Mouse (Mus musculus): ENCODE results near the gene Ube2m. TPM values are rescaled to one million over a fixed set of nuclear protein-coding genes. Genes with fewer than 3 reads are reported as not detected.
"Not testable (repeated sequence)": the region's sequence is repeated elsewhere in the genome, so short reads cannot be mapped to it uniquely, and the experiment has no call there.

Gene Ube2m
- 70.0 and 96.9 TPM in 2 replicates for total RNA-seq (2015; ENCODE audit: low replicate concordance)
- total RNA-seq (2017; ENCODE audit: low replicate concordance): 61.0 and 94.6 TPM in 2 replicates

DNA sequence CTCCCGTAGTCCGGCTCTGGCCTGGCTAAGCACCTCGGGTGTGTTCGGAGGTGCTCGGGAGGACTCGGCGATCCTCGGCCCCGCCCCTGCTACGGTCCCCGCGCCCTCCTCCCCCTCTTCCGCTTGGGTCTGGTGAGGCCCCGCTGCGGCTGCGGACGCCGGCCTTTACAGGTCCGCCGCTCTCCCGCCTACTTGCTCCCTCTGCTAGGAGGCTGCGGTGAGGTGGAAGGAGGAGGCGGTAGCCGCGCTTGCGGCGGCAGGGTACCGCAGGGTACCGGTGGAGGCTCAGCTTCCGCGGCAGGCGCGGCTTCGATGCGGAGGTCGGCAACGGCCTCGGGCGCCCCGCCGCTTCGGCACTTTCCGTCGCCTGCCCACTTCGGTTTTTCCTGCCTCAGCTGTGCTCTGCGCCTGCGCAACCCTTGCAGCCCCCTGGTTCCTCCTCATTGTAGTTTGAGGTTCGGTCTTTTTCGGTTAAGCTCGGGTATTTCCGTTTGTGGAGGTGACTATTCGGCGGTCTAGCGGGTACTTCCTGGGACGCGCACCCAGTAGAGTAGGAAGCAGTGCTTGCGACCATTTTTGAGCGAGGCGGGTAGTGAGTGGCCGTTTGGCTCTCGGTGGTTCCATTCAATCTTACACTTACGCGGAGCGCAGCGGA is at the start of gene Ube2m:
Gene Ube2m, minus strand, starts transcription at position 375 of the 655 bp plus-strand sequence.
- ATAC-seq (replicated peaks; ENCODE audit: low FRiP score, poor library complexity, severe bottlenecking): peak; percentile 79

DNA sequence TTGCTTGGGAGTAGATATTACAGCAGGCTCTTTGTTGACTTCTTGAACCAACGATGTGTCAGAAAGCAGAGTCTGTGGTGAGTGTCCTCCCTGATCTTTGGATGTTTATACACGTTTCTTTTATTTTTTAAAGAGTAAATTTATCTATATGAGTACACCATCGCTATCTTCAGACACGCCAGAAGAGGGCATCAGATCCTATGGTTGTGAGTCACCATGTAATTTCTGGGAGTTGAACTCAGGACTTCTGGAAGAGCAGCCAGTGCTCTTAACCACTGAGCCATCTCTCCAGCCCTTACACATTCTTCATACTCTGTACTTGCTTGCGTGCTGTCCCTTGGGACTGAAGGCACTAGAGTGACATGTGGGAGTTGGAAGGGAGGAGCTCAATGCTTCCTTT is 34.2 kb upstream of the Ube2m start:
- no peak for ATAC-seq (replicated peaks; ENCODE audit: low FRiP score, poor library complexity, severe bottlenecking)

DNA sequence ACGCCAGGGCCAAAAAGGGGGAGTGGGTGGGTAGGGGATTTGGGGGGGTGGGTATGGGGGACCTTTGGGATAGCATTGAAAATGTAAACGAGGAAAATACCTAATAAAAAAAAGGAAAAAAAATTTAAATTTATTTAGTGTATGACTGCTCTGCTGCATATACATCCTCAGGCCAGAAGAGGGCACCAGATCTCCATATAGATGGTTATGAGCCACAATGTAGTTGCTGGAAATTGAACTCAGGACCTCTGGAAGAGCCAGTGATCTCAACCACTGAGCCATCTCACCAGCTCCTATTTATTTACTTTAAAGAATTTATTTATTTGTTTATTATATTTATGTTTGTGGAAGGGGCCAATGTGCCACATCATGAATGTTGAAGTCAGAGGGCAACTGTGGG is 25.3 kb upstream of the Ube2m start:
- ATAC-seq (replicated peaks; ENCODE audit: low FRiP score, poor library complexity, severe bottlenecking): not testable (repeated sequence)

- no peak for ATAC-seq (replicated peaks; ENCODE audit: low FRiP score, poor library complexity, severe bottlenecking)
These were observed 21.5 kb upstream of the Ube2m start for GRCm38 (mm10) chr7:13059536-13059935.

DNA sequence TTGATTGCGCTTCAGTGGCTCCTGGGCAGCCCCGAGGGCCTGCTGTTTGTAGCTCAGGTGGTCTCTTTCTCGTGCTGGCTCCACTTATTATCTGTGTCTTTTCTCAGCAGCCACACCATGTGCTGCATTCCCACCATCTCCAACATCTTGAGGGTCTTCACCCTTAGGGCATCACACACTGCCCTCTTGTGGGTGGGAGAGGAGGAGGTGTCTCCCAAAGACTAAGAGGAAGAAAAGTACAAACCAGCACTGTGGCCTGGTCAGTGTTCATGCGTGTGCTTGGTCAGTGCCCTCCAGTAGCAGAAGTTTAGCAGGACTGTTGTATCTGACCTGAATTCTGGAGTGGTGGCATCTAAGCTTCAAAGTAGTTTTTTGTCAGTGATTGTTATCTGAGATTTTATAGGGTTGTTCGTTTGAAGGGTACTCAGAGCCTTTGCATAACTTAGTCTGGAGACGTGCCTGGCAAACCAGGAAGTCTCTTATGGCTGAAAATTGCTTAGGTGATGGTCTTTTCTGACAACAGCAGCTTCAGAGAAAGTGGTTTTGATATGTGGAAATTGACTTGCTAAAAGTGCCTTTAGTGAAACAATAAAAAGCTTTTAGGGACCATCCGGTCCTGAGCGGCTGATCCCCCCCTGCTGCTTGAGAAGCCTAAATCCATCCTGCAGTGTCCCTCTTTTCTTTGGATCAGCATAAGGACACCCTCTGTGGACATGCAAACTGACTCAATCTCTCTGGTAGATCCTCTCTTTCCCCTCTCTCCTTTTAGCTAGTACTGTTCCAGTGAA is 19.0 kb upstream of the Ube2m start:
- ATAC-seq (replicated peaks; ENCODE audit: low FRiP score, poor library complexity, severe bottlenecking): no peak

DNA sequence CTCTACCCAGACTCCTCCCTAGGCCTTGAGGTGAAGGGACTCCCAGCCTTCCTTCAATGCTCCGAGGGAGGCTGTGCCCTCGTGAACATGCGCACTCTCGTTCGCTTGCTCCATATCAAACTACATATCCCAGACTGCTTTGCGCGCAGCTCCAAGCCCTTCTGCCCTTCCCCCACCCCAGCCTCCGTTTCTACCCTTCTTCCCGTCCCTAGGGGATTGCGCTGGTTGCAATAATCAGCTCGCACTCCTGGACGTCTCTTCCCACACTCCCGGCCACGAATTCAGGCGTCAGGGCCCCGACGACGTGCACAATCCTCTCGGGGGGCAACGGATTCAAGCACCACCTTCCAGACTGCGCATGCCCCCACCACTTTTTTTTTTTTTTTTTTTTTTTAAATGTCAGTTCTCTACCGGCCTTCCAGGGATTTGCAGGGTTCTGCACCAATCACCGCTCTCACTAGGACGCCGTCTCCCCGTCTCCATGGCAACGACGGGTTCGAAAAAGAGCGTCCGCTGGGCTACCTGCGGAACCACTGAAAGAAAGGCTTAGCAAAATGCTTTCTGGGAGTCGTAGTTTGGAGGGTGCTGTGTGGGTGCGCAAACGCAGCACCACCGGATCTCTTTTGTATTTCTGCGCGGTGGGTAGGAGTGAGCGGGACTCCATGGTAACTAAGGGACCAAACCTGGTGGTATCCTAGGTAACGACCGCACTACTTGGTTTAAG is 16.4 kb upstream of the Ube2m start, which contains the start of gene Mzf1:
Gene Mzf1, minus strand, starts transcription at position 478 of the 724 bp plus-strand sequence.
- ATAC-seq (replicated peaks; ENCODE audit: low FRiP score, poor library complexity, severe bottlenecking): peak; percentile 94

DNA sequence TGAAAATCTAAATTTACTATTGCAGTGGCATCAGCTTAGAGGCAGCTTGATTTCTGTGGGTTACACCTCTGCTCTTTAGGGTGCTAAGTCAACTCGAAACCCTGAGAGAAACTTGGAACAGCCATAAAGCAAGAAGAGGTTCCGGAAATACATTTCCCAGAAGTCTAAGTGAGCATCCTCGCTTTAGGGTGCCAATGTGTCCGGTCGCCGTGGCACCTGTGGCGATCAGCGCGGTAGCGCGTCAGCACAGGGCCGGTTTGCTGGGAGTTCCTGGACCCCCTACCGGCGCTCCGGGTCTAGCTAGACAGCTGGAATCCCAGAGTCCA is 15.8 kb upstream of the Ube2m start:
- ATAC-seq (replicated peaks; ENCODE audit: low FRiP score, poor library complexity, severe bottlenecking): no peak

GRCm38 (mm10) chr7:13053501-13053900 is 15.4 kb upstream of the Ube2m start:
- ATAC-seq (replicated peaks; ENCODE audit: low FRiP score, poor library complexity, severe bottlenecking): no peak

- no peak for ATAC-seq (replicated peaks; ENCODE audit: low FRiP score, poor library complexity, severe bottlenecking)
These were observed 14.9 kb upstream of the Ube2m start for GRCm38 (mm10) chr7:13053001-13053400.

GRCm38 (mm10) chr7:13046084-13046483 is 8.0 kb upstream of the Ube2m start:
- peak; percentile 74 for ATAC-seq (replicated peaks; ENCODE audit: low FRiP score, poor library complexity, severe bottlenecking)

- ATAC-seq (replicated peaks; ENCODE audit: low FRiP score, poor library complexity, severe bottlenecking): no peak
These were observed 6.2 kb upstream of the Ube2m start for GRCm38 (mm10) chr7:13044254-13044625.

DNA sequence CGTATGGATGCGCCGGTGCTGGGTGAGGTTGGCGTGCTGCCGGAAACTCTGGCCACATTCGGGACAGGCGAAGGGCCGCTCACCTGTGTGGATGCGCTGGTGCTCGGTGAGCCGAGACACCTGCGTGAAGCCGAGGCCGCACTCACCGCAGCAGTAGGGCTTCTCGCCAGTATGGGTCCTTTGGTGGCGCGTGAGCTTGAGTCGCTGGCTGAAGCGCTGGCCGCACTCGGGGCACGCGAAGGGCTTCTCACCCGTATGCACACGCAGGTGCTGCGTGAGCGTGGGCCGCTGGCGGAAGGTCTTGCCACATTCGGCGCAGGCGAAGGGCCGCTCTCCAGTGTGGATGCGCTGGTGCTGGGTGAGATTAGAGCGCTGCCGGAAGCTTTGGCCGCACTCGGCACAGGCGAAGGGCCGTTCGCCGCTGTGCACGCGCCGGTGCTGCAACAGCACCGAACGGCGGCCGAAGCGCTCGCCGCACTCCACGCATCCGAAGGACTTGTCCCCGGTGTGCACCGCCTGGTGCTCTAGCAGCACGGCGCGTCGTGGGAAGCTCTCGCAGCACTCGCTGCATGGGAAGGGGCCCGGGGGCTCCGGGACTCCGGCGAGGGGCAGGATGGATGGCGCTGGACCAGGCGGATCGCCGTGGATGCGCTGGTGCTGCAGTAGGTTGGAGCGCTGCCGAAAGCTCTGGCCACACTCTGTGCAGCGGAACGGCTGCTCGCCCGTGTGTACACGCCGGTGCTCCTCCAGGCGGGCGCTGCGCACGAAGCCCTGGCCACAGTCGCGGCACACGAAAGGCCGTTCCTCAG is 5.6 kb upstream of the Ube2m start:
- no peak for ATAC-seq (replicated peaks; ENCODE audit: low FRiP score, poor library complexity, severe bottlenecking)

DNA sequence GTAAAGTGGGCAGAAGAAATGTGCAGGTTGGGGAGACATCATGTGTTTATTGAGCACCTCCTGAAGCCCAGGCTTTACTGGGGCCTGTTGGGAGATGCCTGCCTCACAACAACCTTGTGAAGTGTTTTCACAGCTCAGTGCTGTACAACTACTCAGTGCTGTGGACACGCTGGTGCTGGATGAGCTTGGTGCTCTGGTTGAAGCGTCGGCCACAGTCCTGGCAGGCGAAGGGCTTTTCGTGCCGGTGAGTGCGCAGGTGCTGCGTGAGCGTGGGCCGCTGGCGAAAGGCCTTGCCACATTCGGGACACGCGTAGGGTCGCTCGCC is 5.0 kb upstream of the Ube2m start:
- ATAC-seq (replicated peaks; ENCODE audit: low FRiP score, poor library complexity, severe bottlenecking): no peak

DNA sequence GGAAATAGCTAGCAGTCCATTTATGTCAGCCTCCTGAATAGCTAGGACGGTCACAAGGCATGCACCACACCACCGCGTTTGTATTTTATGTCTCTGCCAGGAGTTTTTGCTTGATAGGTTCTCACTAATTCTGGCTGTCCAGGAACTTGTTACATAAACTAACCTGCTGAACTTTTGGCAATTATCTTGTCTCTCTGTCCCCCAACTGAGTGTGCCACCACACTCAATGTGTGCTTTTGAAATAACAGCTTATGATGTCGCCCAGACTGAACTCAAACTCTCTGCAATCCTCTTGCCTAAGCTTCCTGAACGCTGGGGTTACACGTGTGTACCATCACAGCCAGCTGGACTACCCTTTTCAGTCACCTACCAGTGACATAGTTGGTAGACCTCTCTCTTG is 4.4 kb upstream of the Ube2m start:
- ATAC-seq (replicated peaks; ENCODE audit: low FRiP score, poor library complexity, severe bottlenecking): no peak

GRCm38 (mm10) chr7:13041256-13041655 is 3.2 kb upstream of the Ube2m start:
- no peak for ATAC-seq (replicated peaks; ENCODE audit: low FRiP score, poor library complexity, severe bottlenecking)

- no peak for ATAC-seq (replicated peaks; ENCODE audit: low FRiP score, poor library complexity, severe bottlenecking)
These were observed 1.1 kb upstream of the Ube2m start for GRCm38 (mm10) chr7:13039181-13039580.

DNA sequence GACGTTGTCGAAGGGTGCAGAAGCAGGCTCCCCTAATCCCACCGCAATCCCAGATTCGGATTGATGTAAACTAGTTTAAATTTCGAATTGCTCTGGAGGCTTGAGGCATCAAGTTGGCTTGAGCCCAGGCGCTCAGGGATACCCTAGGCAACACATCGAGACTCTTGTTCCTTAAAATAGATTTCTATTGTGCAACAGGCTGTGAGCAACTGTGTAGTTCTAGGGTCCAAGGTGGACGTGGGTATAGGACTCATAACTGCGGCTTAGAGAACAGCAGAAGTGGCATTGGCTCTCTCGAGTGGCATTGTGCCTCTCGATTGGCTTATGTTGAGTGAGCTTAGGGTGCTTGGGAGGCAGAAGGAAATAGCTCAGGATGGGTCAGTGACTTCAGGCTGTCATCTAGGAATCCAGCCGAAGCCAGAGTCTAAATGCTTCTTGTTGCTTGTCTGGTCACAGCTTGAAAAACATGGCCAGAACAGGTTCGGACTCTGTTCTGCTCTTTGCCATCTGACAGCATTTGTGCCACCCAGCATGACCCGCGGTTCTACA is 620 bp upstream of the Ube2m start:
- no peak for ATAC-seq (replicated peaks; ENCODE audit: low FRiP score, poor library complexity, severe bottlenecking)

GRCm38 (mm10) chr7:13037366-13037765 is 709 bp downstream of the Ube2m start:
- ATAC-seq (replicated peaks; ENCODE audit: low FRiP score, poor library complexity, severe bottlenecking): peak; percentile 31

DNA sequence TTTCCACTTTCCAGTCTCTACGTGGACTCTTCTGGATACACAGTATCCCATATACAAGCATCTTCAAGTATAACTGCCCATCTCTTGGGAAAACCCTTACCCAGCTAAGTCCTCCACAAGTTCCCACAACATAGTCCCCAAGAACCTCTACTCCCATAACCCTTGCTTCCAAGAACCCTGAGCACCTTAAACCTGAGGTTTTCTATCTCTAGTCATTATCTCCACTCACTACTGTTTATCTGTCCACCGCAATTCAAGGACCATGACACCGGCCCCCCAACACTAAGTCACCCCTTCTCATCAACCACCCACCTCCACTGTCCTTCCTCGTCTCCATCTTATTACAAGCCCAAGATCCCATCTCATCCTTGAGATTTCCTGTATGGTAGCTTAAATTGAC is 1.3 kb downstream of the Ube2m start:
- ATAC-seq (replicated peaks; ENCODE audit: low FRiP score, poor library complexity, severe bottlenecking): no peak
